Mouse (Mus musculus) bone marrow, adult 2 months (tissue): ENCODE measurements around the gene Disp1. TPM values are rescaled to one million over a fixed set of nuclear protein-coding genes. Genes with fewer than 3 reads are reported as not detected.

Experiments
- H3K27ac ChIP-seq: fragments of 200-500 bp; 2 replicates; pipeline ENCODE4 v1.5.1; 2012; ENCODE audit warnings: low read depth, mild to moderate bottlenecking, control low read depth, inconsistent platforms, low read length; ENCODE audit not compliant: control insufficient read depth, poor library complexity, insufficient read depth
- H3K4me1 ChIP-seq: fragments of 200-500 bp; 2 replicates; pipeline ENCODE4 v1.6.1; 2011; ENCODE audit warnings: low read length; ENCODE audit not compliant: control insufficient read depth, insufficient read depth
- H3K4me3 ChIP-seq: fragments of 200-500 bp; replicated peaks from 2 replicates; pipeline ENCODE3; 2011; ENCODE audit warnings: mild to moderate bottlenecking, low read depth, low read length, control low read depth; ENCODE audit not compliant: control insufficient read depth
- CTCF ChIP-seq: fragments of 200-500 bp; IDR thresholded peaks from 2 replicates; pipeline ENCODE4 v1.5.1; 2011; ENCODE audit warnings: low read length, control low read depth; ENCODE audit not compliant: control insufficient read depth, insufficient read depth
- POLR2A ChIP-seq: fragments of 200-500 bp; IDR thresholded peaks from 2 replicates; pipeline ENCODE4 v1.6.1; 2011; ENCODE audit warnings: low read depth, mild to moderate bottlenecking, control low read depth, low read length, borderline replicate concordance; ENCODE audit not compliant: control insufficient read depth
- WGBS: fragments of 180-500 bp; shearing (Covaris S2); methylation state at CpG from one replicate; pipeline ENCODE4 v1.1.7; 2018; 5-methylcytosine and 5-hydroxymethylcytosine counted together
- polyA plus RNA-seq: library from polyadenylated mRNA; stranded (reverse); fragments of >200 nt; gene quantifications from 2 replicates; pipeline ENCODE4 v1.2.4, GENCODE M21; 2011; ENCODE audit warnings: low replicate concordance; ENCODE audit not compliant: missing spikeins, insufficient read depth, insufficient read length

The Disp1 gene
- polyA plus RNA-seq, 1 experiment: 3.3 TPM

DNA sequence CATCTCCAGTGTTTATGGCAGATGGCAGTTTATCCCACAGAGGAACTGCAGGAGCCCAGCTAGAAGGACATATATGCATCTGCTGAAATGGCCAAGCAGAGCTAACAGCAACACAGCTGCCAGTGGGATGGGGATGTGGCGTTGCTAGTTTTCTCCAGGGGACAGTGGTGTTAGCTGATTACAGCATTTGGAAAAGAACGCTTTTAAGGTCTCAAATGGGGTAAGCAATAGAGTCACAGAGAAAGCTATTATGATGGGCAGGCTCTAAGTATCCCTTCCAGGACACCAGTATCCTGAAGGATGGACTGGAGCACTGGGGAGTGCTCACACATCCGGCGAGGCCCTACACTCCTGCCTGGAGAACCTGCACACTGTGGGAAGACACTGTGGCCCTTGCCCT is 129.0 kb downstream of the Disp1 start:
- TF ChIP-seq POLR2A (no peak), CTCF (no peak)
- H3K27ac ChIP-seq: no peak overlapping the region
- 88% methylated on average over 4 of the region's 4 CpGs for WGBS

DNA sequence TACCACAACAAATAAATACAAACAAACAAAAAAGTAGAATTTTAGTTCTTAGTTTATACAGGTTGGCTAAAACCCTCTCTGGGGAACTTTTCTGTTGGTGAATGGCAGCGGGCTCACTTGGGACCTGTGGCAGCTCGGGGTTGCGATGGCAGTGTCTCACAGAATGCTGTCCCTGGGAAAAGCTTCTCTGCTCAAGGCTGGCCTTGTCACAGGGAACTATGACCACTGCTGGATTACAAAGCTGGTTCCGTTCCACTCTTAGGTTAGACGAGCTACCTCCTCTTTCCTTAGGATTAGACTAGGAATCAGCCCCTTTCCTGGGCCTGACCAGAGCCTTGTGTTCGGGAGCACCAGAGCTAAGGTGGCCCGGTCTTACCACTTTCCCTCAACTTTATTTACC is 130.1 kb downstream of the Disp1 start:
- H3K4me1 ChIP-seq: no peaks in the 10 kb centered on the region
- no peak for TF ChIP-seq POLR2A
- TF ChIP-seq CTCF: no peak
- no peak overlapping the region for H3K4me3 ChIP-seq
- 84% methylated on average over 7 of the region's 7 CpGs for WGBS
- H3K27ac ChIP-seq: no peak overlapping the region

More for the DNA sequence above, 129.0 kb downstream of the Disp1 start:
- Histone ChIP-seq H3K4me1 (no peaks in the 10 kb centered on the region), H3K4me3 (no peak overlapping the region)

DNA sequence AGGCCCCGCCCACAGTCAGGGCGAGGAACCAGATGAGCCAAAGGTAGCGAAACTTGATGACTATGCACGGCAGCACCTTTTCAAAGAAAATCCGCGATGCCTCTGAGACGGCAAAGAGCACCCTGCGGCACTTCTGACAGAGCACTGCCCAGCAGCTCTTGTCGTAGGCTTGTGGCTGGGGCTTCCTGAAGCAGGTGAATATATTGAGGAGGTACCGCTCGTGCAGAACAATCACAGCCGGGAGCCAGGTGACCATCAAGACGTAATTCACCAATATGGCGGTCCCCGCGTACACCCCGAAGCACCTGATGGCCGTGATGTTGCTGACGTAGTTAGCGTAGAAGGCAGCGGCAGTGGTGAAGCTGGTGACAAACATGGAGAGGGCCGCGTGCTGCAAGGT is 132.7 kb downstream of the Disp1 start:
- Histone ChIP-seq H3K4me3 (no peak overlapping the region), H3K27ac (no peak overlapping the region), H3K4me1 (no peaks in the 10 kb centered on the region)
- WGBS: 94% methylated on average over 23 of the region's 23 CpGs
- no peak for TF ChIP-seq POLR2A
- no peak for TF ChIP-seq CTCF

DNA sequence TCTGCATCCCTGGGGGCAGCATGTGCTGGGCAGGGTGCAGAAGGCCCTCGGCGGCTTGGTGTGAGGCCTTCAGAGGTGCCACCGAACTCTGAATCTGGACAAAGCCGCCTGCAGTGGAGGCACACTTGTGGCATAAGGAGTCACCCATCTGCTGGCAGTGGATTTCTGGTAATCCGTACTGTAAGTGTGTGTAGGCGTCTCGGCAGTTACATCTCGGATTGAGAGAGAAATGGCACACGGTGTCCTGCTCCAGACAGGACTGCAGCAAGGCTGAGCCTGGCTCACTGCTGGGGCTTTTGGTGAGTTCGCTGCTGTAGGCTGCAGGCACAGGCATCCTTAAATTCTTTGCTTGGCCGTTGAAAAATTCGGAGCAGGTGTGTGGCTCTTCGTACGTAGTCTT is 134.5 kb downstream of the Disp1 start:
- TF ChIP-seq CTCF: no peak
- no peak for TF ChIP-seq POLR2A
- Histone ChIP-seq H3K4me3 (no peak overlapping the region), H3K27ac (no peak overlapping the region), H3K4me1 (no peaks in the 10 kb centered on the region)
- WGBS: 93% methylated on average over 14 of the region's 14 CpGs

DNA sequence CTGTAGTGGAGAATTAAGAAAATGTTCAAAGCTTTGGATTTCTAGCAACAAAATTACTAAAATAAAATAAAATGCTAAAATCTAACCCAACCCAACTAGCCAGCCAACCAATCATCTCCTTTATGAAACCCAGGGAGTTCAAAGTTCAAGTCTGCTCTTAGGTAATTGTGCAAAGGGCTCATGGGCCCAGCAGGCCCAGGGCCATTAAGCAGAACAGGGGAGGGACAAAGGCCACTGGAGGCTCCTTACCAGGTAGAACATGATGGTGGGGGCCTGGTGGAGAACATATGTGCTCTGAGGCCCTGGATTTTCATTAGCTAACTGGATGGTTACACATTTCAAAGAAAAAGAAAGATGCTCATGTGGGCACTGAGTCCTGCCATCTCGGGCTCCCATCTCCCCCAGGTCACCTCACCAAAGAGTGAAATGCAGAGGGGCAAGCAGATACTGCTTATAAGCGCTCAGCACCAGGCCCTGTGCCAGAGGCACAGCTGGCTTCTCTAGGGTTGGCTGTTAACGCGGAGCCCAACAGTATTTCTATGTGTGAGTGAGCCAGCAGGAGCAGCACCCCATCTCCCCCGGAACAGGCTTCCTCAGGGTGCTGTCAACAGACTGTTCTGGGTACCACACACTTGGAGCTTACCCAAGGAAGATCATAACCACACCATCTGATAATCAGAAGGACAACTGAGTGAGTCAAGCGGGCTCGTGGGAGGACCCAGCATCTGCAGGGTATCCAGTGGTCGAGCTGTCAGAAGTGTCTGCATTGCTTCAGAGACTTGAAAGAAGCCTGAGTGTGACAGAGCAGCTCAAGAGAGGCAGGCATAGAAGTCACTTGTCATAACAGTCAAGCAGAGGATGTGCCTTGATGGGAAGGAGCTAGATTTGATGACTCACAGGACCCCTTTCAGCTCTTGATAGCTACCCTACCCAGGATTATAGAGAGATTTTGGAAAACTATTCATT is 137.0 kb downstream of the Disp1 start:
- WGBS: 79% methylated on average over 8 of the region's 8 CpGs
- Histone ChIP-seq H3K27ac (no peak overlapping the region), H3K4me1 (no peaks in the 10 kb centered on the region), H3K4me3 (no peak overlapping the region)
- TF ChIP-seq CTCF (no peak), POLR2A (no peak)

DNA sequence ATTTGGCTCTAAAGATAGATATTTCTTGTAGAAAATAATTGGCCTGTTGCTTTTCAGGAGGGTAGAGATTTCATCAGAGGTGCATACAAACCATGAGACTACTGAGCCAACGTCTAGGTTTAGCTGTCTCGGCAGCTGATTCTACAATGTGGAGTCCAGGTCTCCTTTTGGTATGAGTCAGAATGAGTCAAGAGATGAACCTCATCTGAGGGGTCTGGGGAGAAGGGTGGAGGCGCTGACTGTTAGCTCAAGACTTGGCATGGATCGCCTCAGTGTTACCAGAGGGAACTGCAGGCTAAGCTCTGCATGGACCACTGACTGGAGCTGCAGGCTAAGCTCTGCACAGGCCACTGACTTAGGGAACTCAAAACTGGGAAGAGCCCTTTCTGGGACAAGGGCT is 138.9 kb downstream of the Disp1 start:
- Histone ChIP-seq H3K4me1 (no peaks in the 10 kb centered on the region), H3K4me3 (no peak overlapping the region), H3K27ac (no peak overlapping the region)
- 81% methylated on average over 4 of the region's 4 CpGs for WGBS
- TF ChIP-seq CTCF: no peak
- no peak for TF ChIP-seq POLR2A

DNA sequence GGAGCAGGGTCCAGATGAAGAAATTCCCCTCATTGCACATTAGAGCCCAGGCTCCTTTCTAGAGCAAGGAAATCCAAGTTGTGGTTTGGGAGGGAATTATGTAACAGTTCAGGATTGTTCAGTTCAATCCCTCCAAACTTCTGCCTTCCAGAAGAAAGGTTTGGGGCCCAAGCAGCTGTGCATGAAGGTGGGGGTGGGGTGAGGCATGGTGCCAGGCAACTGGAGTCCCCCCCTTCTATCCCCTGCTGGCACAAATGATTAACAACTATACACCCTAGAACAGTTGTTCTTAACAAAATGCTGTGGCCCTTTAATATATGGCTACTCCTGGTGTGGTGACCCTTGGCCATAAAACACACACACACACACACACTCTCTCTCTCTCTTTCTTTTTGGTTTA is 140.2 kb downstream of the Disp1 start:
- Histone ChIP-seq H3K4me3 (no peak overlapping the region), H3K27ac (no peak overlapping the region), H3K4me1 (no peaks in the 10 kb centered on the region)
- TF ChIP-seq POLR2A (no peak), CTCF (no peak)

DNA sequence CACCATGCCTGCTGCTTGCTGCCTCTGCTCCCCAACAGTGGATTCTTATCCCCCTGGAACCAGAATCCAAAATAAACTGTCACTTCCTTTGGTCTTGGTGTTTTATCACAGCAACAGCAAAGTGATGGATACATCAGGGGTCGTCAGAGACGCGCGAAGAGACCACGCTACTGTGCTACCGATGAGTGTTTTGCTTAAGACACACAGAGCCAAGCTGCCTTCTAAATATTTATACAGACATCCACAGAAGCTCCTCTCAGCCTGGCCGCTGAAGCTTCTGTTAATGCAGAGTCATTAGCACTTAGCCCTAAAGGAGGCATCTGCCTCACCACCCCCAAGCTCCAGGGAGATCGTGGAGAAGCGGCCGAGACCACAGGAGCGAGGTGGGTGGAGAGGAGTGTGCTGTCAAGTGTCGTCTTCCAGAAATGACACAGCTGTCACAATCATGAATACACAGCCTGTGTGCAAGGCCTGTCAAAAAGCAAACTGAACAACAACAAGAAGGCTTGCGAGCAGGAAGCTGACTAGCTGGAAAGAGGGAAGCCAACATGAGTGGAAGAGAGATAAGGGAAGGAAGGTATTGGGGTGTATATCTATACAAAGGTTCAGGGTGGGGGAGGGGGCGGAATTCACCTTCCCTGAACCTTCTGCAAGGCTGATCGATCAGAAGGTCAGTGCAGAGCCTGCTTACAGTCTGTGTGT is 146.1 kb downstream of the Disp1 start:
- TF ChIP-seq CTCF (no peak), POLR2A (no peak)
- no peak overlapping the region for H3K27ac ChIP-seq

More for the DNA sequence above, 146.1 kb downstream of the Disp1 start:
- 63% methylated on average over 15 of the region's 15 CpGs for WGBS
- no peak overlapping the region for H3K4me3 ChIP-seq
- H3K4me1 ChIP-seq: no peaks in the 10 kb centered on the region
